Mouse (Mus musculus) embryonic facial prominence, embryonic 11.5 days (tissue): ENCODE data around the gene Smcr8. TPM values are rescaled to one million over a fixed set of nuclear protein-coding genes. Genes with fewer than 3 reads are reported as not detected.

Experiments
- ATAC-seq: fragments of 200-750 bp; cut with Nextera tagmentation; replicated peaks from 2 replicates; pipeline ENCODE4 v1.8.0; 2017; ENCODE audit warnings: low read depth; ENCODE audit not compliant: insufficient number of reproducible peaks, low FRiP score, low TSS enrichment
- DNase-seq: peaks from one replicate; pipeline ENCODE4 v3.0.0-alpha.2; 2015; ENCODE audit warnings: low spot score
- H3K27ac ChIP-seq: fragments of 300-500 bp; sonication (generic); replicated peaks from 2 replicates; pipeline ENCODE4 v1.5.1; 2014; ENCODE audit warnings: mild to moderate bottlenecking, low read depth, low read length, control low read depth
- H3K27me3 ChIP-seq: fragments of 300-500 bp; sonication (generic); 2 replicates; pipeline ENCODE4 v1.6.1; 2014; ENCODE audit warnings: mild to moderate bottlenecking, low read length, moderate library complexity, mixed read lengths; ENCODE audit not compliant: control insufficient read depth, insufficient read depth
- H3K36me3 ChIP-seq: fragments of 300-500 bp; sonication (generic); replicated peaks from 2 replicates; pipeline ENCODE4 v1.6.1; 2014; ENCODE audit warnings: low read depth, mild to moderate bottlenecking, low read length, moderate library complexity, mixed read lengths; ENCODE audit not compliant: control insufficient read depth, insufficient read depth
- H3K4me1 ChIP-seq: fragments of 300-500 bp; sonication (generic); 2 replicates; pipeline ENCODE4 v1.6.1; 2014; ENCODE audit warnings: low read length, mixed read lengths; ENCODE audit not compliant: control insufficient read depth, insufficient read depth
- H3K4me2 ChIP-seq: fragments of 300-500 bp; sonication (generic); 2 replicates; pipeline ENCODE4 v1.6.1; 2014; ENCODE audit warnings: low read depth, mild to moderate bottlenecking, control low read depth, low read length, moderate library complexity
- H3K4me3 ChIP-seq: fragments of 300-500 bp; sonication (generic); 2 replicates; pipeline ENCODE4 v1.5.1; 2014; ENCODE audit warnings: low read depth, low read length, control low read depth
- H3K9ac ChIP-seq: fragments of 300-500 bp; sonication (generic); replicated peaks from 2 replicates; pipeline ENCODE4 v1.6.1; 2014; ENCODE audit warnings: mild to moderate bottlenecking, control low read depth, low read length
- H3K9me3 ChIP-seq: fragments of 300-500 bp; sonication (generic); replicated peaks from 2 replicates; pipeline ENCODE4 v1.6.1; 2016; ENCODE audit warnings: mild to moderate bottlenecking, low read length, inconsistent platforms, mixed read lengths; ENCODE audit not compliant: control insufficient read depth
- WGBS: fragments of 180-500 bp; shearing (Covaris S2); extraction: QIAGEN DNeasy Blood & Tissue Kit; methylation state at CpG from one replicate; pipeline ENCODE4 v1.1.7; 2014; 5-methylcytosine and 5-hydroxymethylcytosine counted together
- polyA plus RNA-seq: library from polyadenylated mRNA; unstranded; fragments of >200 nt; fragmentation: Nextera tagmentation; extraction: Ambion mirVana; gene quantifications from 2 replicates; pipeline ENCODE4 v1.2.1, GENCODE M21; 2014

Smcr8 gene
- polyA plus RNA-seq, 1 experiment from 2014 or later, result 9.9 TPM

- Histone ChIP-seq H3K9ac (no peak overlapping the region), H3K9me3 (no peaks in the 10 kb centered on the region), H3K4me3 (no peak overlapping the region), H3K27ac (no peak overlapping the region), H3K27me3 (no peaks in the 10 kb centered on the region), H3K4me2 (no peak overlapping the region), H3K4me1 (no peaks in the 10 kb centered on the region), H3K36me3 (no peaks in the 10 kb centered on the region)
- 78% methylated on average over 4 of the region's 4 CpGs for WGBS
- ATAC-seq (no peak), DNase-seq (no peak)
Observed at GRCm38 (mm10) chr11:60772161-60772560, 5.2 kb upstream of the Smcr8 start.

GRCm38 (mm10) chr11:60774158-60774689 lies 3.1 kb upstream of the Smcr8 start:
- ATAC-seq, result no peak
- H3K36me3 ChIP-seq, result no peaks in the 10 kb centered on the region
- no peaks in the 10 kb centered on the region for H3K4me1 ChIP-seq
- H3K27ac ChIP-seq, result no peak overlapping the region
- no peak overlapping the region for H3K4me3 ChIP-seq
- H3K9ac ChIP-seq, result no peak overlapping the region
- no peak for DNase-seq
- 85% methylated on average over 3 of the region's 3 CpGs for WGBS
- H3K9me3 ChIP-seq, result no peaks in the 10 kb centered on the region
- no peak overlapping the region for H3K4me2 ChIP-seq
- H3K27me3 ChIP-seq, result no peaks in the 10 kb centered on the region

- DNase-seq, result no peak
- H3K4me3 ChIP-seq, result no peak overlapping the region
- no peak for ATAC-seq
Observed at GRCm38 (mm10) chr11:60774841-60775240, 2.5 kb upstream of the Smcr8 start.

GRCm38 (mm10) chr11:60775578-60775977 lies 1.7 kb upstream of the Smcr8 start:
- peak overlapping the region; percentile 62 for H3K4me2 ChIP-seq
- peak overlapping the region; percentile 70 for H3K4me3 ChIP-seq
- H3K9ac ChIP-seq, result peak overlapping the region; percentile 6; the same call in 1 of the 2 replicates
- H3K4me1 ChIP-seq, result no peaks in the 10 kb centered on the region
- H3K9me3 ChIP-seq, result no peaks in the 10 kb centered on the region
- 57% methylated on average over 6 of the region's 6 CpGs for WGBS
- H3K27ac ChIP-seq, result no peak overlapping the region
- no peaks in the 10 kb centered on the region for H3K27me3 ChIP-seq
- H3K36me3 ChIP-seq, result no peaks in the 10 kb centered on the region; the same call in 1 of the 2 replicates
- ATAC-seq (no peak), DNase-seq (no peak)

More at GRCm38 (mm10) chr11:60774841-60775240, 2.5 kb upstream of the Smcr8 start:
- no peaks in the 10 kb centered on the region for H3K27me3 ChIP-seq
- no peaks in the 10 kb centered on the region for H3K9me3 ChIP-seq
- H3K36me3 ChIP-seq, result no peaks in the 10 kb centered on the region; the same call in 1 of the 2 replicates
- no peak overlapping the region for H3K9ac ChIP-seq
- WGBS, result 95% methylated on average over 1 of the region's 1 CpGs
- H3K4me2 ChIP-seq, result no peak overlapping the region
- H3K27ac ChIP-seq, result no peak overlapping the region
- no peaks in the 10 kb centered on the region for H3K4me1 ChIP-seq

- Histone ChIP-seq H3K4me3 (peak overlapping the region; percentile 70), H3K27me3 (no peaks in the 10 kb centered on the region), H3K27ac (no peak overlapping the region), H3K9ac (peak overlapping the region; percentile 83), H3K4me2 (peak overlapping the region; percentile 62), H3K9me3 (no peaks in the 10 kb centered on the region), H3K36me3 (no peaks in the 10 kb centered on the region; the same call in 1 of the 2 replicates), H3K4me1 (no peaks in the 10 kb centered on the region; the same call in 1 of the 2 replicates)
- DNase-seq, result no peak
- no peak for ATAC-seq
- WGBS, result 6% methylated on average over 17 of the region's 17 CpGs
Observed at GRCm38 (mm10) chr11:60776107-60776828, 1.1 kb upstream of the Smcr8 start.

- Histone ChIP-seq H3K9ac (peak overlapping the region; percentile 83), H3K36me3 (no peaks in the 10 kb centered on the region; the same call in 1 of the 2 replicates), H3K4me1 (no peaks in the 10 kb centered on the region; the same call in 1 of the 2 replicates), H3K27me3 (no peaks in the 10 kb centered on the region), H3K9me3 (no peaks in the 10 kb centered on the region), H3K4me2 (peak overlapping the region; percentile 69), H3K4me3 (peak overlapping the region; percentile 70), H3K27ac (peak overlapping the region; percentile 52)
- ATAC-seq (no peak), DNase-seq (no peak)
- WGBS, result 25% methylated on average over 16 of the region's 16 CpGs
Observed at GRCm38 (mm10) chr11:60777801-60778370, 562 bp downstream of the Smcr8 start.

- H3K4me3 ChIP-seq, result no peak overlapping the region
- H3K4me1 ChIP-seq, result no peaks in the 10 kb centered on the region; the same call in 1 of the 2 replicates
- H3K4me2 ChIP-seq, result peak overlapping the region; percentile 25; the same call in 1 of the 2 replicates
Observed at GRCm38 (mm10) chr11:60779673-60780189, 2.4 kb downstream of the Smcr8 start.

More at GRCm38 (mm10) chr11:60779673-60780189, 2.4 kb downstream of the Smcr8 start:
- Histone ChIP-seq H3K36me3 (no peaks in the 10 kb centered on the region; the same call in 1 of the 2 replicates), H3K9me3 (no peaks in the 10 kb centered on the region), H3K9ac (no peak overlapping the region), H3K27ac (no peak overlapping the region), H3K27me3 (no peaks in the 10 kb centered on the region)
- ATAC-seq (no peak), DNase-seq (no peak)
- 93% methylated on average over 10 of the region's 10 CpGs for WGBS
